Comparison of ENCODE assay signal across 19 mouse cellular contexts in the genomic region with DNA sequence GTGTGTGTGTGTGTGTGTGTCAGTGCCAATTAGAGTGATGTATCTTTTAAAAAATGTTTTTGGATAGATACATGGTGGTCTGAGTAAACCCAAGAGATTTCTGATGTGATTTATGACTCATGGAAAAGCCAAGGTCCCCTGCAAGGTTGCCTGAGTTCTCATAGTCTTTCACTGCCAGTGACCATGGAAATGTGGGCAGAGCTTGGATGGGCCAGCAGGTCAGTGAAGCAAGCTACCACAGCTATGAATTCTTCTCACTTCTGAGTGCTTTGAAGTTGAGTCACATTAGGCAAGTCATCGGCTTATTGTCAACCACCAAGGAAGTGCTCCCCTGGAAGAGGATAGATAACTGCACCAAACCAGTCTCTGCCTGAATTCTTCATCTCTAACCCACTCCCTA.
DNase-seq lines count a peak whose midpoint lies in the region.
"Had no signal": no experiment of that assay in that cellular context is flagged by ENCODE, and none has a peak within 500 bp of the region (broad histone marks: within the 10 kb centered on the region; RNA-seq: fewer than 3 reads in every experiment).

No protein-coding gene starts in this region.

- peak; percentile 58 for DNase-seq in ovary, adult 18-20 months (ENCODE audit: low spot score)
- DNase-seq in ovary, postnatal 10 days (ENCODE audit: low spot score): no peak
- peak; percentile 91 for DNase-seq in adrenal gland, adult 8-10 months
- peak; percentile 11 to 42 for DNase-seq in adrenal gland, postnatal 4 days (ENCODE audit: low spot score in 2 of 2)
- DNase-seq in testis, postnatal 14 days (ENCODE audit: low spot score): no peak
- DNase-seq in urinary bladder, adult 2 months (ENCODE audit: low spot score): no peak
- no peak for DNase-seq in thymus, postnatal 25 days
- DNase-seq: cerebellum, adult 18-20 months; cerebellum, postnatal 10 days; gastrocnemius, postnatal 25 days; heart, adult 2 months; heart, postnatal 4 days; kidney, adult 11 months; kidney, postnatal 25 days; liver; lung, embryonic 14.5 days; lung, postnatal 14 days; right cerebral cortex, postnatal 4 days; thymus, adult 2 months had no signal

Comparison
In these comparisons a context has a peak if more than half of its experiments do, and no peak if none do; other contexts are left out.
1. DNase-seq: peak in ovary, adult 18-20 months (single experiment), adrenal gland, adult 8-10 months (single experiment) and adrenal gland, postnatal 4 days (2 of 2); none in ovary, postnatal 10 days (single experiment), testis, postnatal 14 days (single experiment), urinary bladder, adult 2 months (single experiment) and thymus, postnatal 25 days (single experiment).